Mouse (Mus musculus): ENCODE data around the gene Slc16a5.
A peak's percentile ranks its signal among the peaks of the same experiment; 100 is the strongest.
"Not testable (repeated sequence)": the region's sequence is repeated elsewhere in the genome, so short reads cannot be mapped to it uniquely, and the experiment has no call there.

Gene Slc16a5

GRCm38 (mm10) chr11:115447321-115447885 lies 14.9 kb upstream of the Slc16a5 start:
- DNase-seq (ENCODE audit: low read depth, low spot score) = no peak

- DNase-seq (ENCODE audit: low read depth, low spot score) = no peak
Measured at GRCm38 (mm10) chr11:115448075-115448474, 14.2 kb upstream of the Slc16a5 start.

- DNase-seq (ENCODE audit: low read depth, low spot score) = no peak
Measured at GRCm38 (mm10) chr11:115448998-115449397, 13.3 kb upstream of the Slc16a5 start.

- DNase-seq (ENCODE audit: low read depth, low spot score) = no peak
Measured at GRCm38 (mm10) chr11:115450176-115450575, 12.1 kb upstream of the Slc16a5 start.

GRCm38 (mm10) chr11:115451781-115452241 lies 10.5 kb upstream of the Slc16a5 start:
- peak; percentile 82 for DNase-seq (ENCODE audit: low read depth, low spot score)

GRCm38 (mm10) chr11:115452281-115452860 lies 9.9 kb upstream of the Slc16a5 start:
- no peak for DNase-seq (ENCODE audit: low read depth, low spot score)

- no peak for DNase-seq (ENCODE audit: low read depth, low spot score)
Measured at GRCm38 (mm10) chr11:115453306-115453705, 9.0 kb upstream of the Slc16a5 start.

GRCm38 (mm10) chr11:115454822-115455221 lies 7.5 kb upstream of the Slc16a5 start:
- DNase-seq (ENCODE audit: low read depth, low spot score) = peak; percentile 76

GRCm38 (mm10) chr11:115455619-115456018 lies 6.7 kb upstream of the Slc16a5 start:
- DNase-seq (ENCODE audit: low read depth, low spot score) = peak; percentile 86

- DNase-seq (ENCODE audit: low read depth, low spot score) = no peak
Measured at GRCm38 (mm10) chr11:115456182-115456581, 6.1 kb upstream of the Slc16a5 start.

- DNase-seq (ENCODE audit: low read depth, low spot score) = no peak
Measured at GRCm38 (mm10) chr11:115457405-115457804, 4.9 kb upstream of the Slc16a5 start.

GRCm38 (mm10) chr11:115460976-115461375 lies 1.3 kb upstream of the Slc16a5 start:
- no peak for DNase-seq (ENCODE audit: low read depth, low spot score)

- DNase-seq (ENCODE audit: low read depth, low spot score) = no peak
Measured at GRCm38 (mm10) chr11:115461846-115462242, 430 bp upstream of the Slc16a5 start.

- DNase-seq (ENCODE audit: low read depth, low spot score) = peak; percentile 84
Measured at GRCm38 (mm10) chr11:115463397-115463796, 1.1 kb downstream of the Slc16a5 start.

GRCm38 (mm10) chr11:115464851-115465250 lies 2.6 kb downstream of the Slc16a5 start:
- no peak for DNase-seq (ENCODE audit: low read depth, low spot score)

GRCm38 (mm10) chr11:115467217-115467618 lies 4.9 kb downstream of the Slc16a5 start:
- no peak for DNase-seq (ENCODE audit: low read depth, low spot score)

- DNase-seq (ENCODE audit: low read depth, low spot score) = no peak
Measured at GRCm38 (mm10) chr11:115472183-115472582, 9.9 kb downstream of the Slc16a5 start.

- peak; percentile 95 for DNase-seq (ENCODE audit: low read depth, low spot score)
Measured at GRCm38 (mm10) chr11:115473626-115474275, 11.5 kb downstream of the Slc16a5 start.

- DNase-seq (ENCODE audit: low read depth, low spot score) = peak; percentile 99
Measured at GRCm38 (mm10) chr11:115475025-115475757, 12.9 kb downstream of the Slc16a5 start, which contains the start of gene Armc7. Gene Armc7 (plus strand): TSS chr11:115475667.

- no peak for DNase-seq (ENCODE audit: low read depth, low spot score)
Measured at GRCm38 (mm10) chr11:115475758-115476237, 13.5 kb downstream of the Slc16a5 start.

GRCm38 (mm10) chr11:115476630-115477029 lies 14.4 kb downstream of the Slc16a5 start:
- DNase-seq (ENCODE audit: low read depth, low spot score) = not testable (repeated sequence)

- not testable (repeated sequence) for DNase-seq (ENCODE audit: low read depth, low spot score)
Measured at GRCm38 (mm10) chr11:115477388-115477787, 15.1 kb downstream of the Slc16a5 start.

Data from R1 (cell line).